Mouse (Mus musculus) c-Kit-positive CD71-positive TER-119-negative erythroid progenitor cells, embryonic 14.5 days (primary cell): ENCODE measurements around the gene Ccdc141.
A peak's percentile ranks its signal among the peaks of the same experiment; 100 is the strongest.

Experiments
- DNase-seq: peaks from one replicate; pipeline ENCODE4 v3.0.0-alpha.2; 2013; ENCODE audit warnings: low read depth

The Ccdc141 gene

DNA sequence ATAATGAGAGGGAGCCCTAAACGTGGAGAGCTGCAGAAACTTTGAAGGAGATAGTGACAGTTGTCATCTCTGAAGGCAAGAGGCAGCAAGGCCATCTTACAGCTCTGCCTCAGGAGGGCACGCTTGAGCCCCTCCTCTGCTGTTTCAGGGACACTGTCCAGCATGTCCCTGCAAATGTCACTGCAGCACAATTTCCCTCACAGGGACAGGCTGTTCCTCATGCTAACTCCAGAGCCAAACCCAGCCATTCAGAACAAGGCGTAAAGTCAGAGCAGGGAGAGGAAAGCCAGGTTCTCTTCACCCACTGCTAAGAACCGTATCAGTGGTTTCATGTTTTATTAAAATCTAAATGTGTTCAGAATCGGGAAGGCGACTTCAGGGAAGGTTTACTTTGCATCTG is 192.8 kb downstream of the Ccdc141 start:
- DNase-seq, result no peak

DNA sequence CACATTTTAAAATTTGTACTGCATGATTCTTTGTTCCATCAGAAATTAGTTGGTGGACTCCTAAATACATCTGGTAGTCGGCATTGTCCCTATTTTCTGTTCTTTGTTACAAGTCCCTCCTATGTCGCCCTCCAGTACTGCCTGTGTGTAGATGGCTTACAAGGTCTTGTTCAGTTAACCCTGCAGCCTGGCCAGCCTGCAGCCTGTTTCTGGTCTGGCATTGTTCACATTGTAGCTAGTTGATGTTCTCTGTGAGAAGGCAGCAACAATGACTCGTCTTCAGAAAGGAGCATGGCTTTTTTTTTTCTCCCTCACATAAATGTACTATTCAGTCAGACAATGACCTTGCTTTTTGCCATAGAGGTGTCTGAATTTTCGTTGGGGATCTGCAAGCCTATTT is 198.4 kb downstream of the Ccdc141 start:
- no peak for DNase-seq

- no peak for DNase-seq
Measured at GRCm38 (mm10) chr2:76971069-76971468, 199.4 kb downstream of the Ccdc141 start.

- DNase-seq, result peak; percentile 4
Measured at GRCm38 (mm10) chr2:76970669-76971068, 199.8 kb downstream of the Ccdc141 start.

DNA sequence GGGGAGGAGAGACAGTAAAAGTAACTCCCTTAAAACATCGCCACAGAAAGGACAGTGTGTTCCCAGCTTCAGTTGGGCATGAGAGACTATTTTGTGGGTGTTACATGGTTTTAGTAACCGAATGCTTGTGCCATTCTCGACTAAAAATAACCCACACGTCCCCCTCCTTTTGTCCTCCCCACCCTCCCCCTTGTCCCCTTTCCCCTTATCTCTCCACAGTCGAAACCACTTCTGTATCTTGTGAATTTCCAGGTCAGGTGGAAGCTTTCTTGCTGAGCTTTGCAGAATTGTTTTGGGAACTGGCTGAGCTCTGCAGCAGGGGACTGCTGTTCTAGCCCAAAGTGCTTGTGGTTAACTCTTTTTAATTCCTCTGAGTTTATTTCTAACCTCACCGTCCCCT is 200.2 kb downstream of the Ccdc141 start:
- no peak for DNase-seq

GRCm38 (mm10) chr2:76969637-76970036 is 200.8 kb downstream of the Ccdc141 start:
- no peak for DNase-seq

- peak; percentile 27 for DNase-seq
Measured at GRCm38 (mm10) chr2:76968919-76969318, 201.5 kb downstream of the Ccdc141 start.

DNA sequence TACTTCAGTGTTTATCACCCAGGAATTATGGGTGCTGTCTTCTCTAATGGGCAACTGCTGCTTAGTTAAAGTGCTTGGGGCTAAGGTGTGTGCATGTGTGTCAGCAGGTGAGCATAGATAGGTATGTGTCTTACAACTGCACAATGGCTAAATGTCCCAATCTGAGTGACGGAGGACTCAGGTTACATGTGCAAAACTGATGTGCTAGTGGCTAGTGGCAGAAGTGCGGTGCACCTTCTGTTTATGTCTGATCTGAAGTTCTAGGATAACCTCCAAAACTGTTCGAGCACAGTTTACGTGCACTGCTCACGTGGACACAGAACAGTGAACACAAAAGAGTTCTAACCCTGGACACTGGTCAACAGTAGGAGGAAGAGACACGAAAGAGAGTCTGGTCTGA is 203.9 kb downstream of the Ccdc141 start:
- no peak for DNase-seq

DNA sequence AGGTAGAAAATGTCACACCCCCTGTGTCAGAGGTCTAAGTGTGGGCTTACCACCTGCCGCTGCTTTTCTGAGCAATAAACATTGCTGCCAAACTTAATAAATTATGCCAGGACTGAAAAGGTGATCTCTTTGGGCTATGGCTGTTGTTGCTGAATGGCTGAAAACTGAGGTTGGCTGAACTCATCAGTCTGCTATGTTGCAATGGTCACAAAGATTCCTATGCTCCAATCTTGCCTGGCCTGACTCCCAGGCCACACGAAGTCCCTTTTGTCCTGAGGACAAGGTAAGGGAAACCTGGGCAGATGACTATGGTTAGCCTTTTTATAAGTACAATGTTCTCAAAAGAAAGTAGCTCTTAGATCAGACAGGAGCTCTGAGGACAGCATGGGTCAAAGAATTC is 204.4 kb downstream of the Ccdc141 start:
- no peak for DNase-seq

DNA sequence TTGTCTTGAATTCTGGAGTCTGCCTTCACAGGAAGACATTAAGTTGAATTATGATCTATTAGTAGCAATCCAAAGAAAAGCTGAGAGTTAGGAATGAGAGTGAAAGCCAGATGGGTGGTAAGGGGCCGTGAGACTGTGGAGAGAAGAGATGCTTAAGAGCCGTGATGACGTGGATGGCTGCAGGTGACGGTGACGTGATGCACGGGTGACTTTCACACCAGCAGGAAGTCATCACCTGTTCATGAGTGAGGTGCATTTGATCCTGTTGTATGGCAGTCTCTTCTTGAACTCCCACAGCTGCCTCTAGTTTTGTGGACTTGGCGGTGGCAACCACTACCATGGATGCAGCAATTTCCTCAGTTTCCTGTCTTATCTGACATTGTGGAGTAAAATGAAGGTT is 204.9 kb downstream of the Ccdc141 start:
- no peak for DNase-seq

DNA sequence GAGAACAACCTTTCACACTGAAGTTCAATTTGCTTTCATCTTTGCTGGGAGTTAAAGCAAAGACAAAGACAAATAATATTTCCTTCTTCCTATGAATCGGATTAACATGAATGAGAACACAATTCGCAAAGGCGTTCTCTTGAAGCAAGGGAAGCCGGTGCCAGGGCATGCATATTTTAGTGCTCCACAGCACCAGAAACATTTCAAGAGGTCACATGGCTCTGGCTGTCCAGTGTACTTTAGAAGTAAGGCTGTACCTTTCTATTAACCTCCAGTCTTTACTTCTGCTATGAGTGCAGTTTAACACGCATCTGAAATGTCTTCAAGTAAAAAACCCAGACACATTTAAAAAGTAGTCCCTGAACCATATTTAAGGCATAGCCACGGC is 208.4 kb downstream of the Ccdc141 start:
- DNase-seq, result no peak

DNA sequence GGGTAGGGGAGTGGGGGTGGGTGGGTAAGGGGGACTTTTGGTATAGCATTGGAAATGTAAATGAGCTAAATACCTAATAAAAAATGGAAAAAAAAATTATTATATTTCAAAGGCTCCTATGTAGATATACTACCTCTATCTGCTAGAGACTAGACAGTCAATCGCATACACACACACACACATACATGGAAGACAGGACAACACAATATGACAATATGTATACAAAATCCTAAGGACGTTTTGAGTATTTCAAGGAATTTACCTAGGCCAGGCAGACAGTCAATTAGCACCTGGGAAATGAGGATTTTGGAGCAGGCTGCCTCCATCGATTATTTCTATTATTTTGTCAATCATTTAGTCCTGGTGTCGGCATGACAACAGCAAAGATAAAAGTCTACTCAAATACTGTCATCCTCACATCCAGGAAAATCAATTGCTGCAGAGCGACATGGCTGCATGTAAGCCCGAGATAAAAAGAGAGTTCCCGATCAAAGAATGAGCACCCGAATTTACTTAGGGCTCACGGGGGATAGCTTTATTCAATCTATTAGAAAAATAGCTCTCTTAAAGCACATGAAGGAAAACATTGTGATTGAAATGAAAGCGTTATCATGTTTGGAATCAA is 208.9 kb downstream of the Ccdc141 start:
- DNase-seq, result no peak
